Mouse (Mus musculus): ENCODE results near the gene Dact3. TPM values are rescaled to one million over a fixed set of nuclear protein-coding genes. Genes with fewer than 3 reads are reported as not detected.

Dact3 gene
- total RNA-seq, 1 experiment from 2014 or later: 0.99 TPM

DNA sequence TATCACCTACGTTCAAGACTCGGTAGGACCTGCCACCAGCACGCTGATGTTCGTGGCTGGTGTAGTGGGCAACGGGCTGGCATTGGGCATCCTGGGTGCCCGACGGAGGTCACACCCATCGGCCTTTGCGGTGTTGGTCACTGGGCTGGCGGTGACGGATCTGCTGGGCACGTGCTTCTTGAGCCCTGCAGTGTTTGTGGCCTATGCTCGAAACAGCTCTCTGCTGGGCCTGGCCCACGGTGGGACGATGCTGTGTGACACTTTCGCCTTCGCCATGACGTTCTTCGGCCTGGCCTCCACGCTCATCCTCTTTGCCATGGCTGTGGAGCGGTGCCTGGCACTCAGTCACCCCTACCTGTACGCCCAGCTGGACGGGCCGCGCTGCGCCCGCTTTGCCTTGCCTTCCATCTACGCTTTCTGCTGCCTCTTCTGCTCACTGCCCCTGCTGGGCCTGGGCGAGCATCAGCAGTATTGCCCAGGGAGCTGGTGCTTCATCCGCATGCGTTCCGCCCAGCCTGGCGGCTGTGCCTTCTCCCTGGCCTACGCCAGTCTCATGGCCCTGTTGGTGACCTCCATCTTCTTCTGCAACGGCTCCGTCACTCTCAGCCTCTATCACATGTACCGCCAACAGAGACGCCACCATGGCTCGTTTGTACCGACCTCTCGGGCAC is 31.9 kb downstream of the Dact3 start:
- no peak for ATAC-seq (replicated peaks in 1 of 2; ENCODE audit: insufficient read depth in 1 of 2, low FRiP score in 2 of 2, low TSS enrichment in 1 of 2, low read depth in 1 of 2, poor library complexity in 2 of 2, severe bottlenecking in 2 of 2)

- no peak for ATAC-seq (replicated peaks in 1 of 2; ENCODE audit: insufficient read depth in 1 of 2, low FRiP score in 2 of 2, low TSS enrichment in 1 of 2, low read depth in 1 of 2, poor library complexity in 2 of 2, severe bottlenecking in 2 of 2)
These were observed 32.7 kb downstream of the Dact3 start for GRCm38 (mm10) chr7:16907842-16908241.

GRCm38 (mm10) chr7:16908367-16908766 is 33.2 kb downstream of the Dact3 start:
- ATAC-seq (replicated peaks in 1 of 2; ENCODE audit: insufficient read depth in 1 of 2, low FRiP score in 2 of 2, low TSS enrichment in 1 of 2, low read depth in 1 of 2, poor library complexity in 2 of 2, severe bottlenecking in 2 of 2): peak in 1 of 2 experiments; percentile 12; a peak in 2 of 4 replicates

GRCm38 (mm10) chr7:16908859-16909258 is 33.7 kb downstream of the Dact3 start:
- ATAC-seq (replicated peaks in 1 of 2; ENCODE audit: insufficient read depth in 1 of 2, low FRiP score in 2 of 2, low TSS enrichment in 1 of 2, low read depth in 1 of 2, poor library complexity in 2 of 2, severe bottlenecking in 2 of 2): no peak

DNA sequence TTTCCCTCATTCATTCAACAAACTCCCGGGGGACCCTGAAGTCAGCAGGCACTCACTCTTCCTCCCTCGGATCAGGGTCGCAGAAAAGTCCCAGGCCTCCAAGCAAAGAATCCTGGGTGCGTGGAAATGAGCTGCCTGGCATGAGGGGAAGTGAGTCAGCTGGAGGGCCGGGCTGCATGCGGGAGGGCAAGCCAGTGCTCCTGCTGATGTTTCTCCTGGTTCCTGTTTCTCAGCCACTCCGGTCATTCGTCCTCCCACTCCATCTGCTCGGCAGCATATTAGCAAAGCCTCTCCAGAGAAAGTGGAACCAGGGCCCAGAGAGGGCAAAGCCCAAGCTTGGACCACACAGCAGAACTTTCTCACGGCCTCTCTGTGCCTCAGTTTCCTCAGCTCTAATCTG is 34.8 kb downstream of the Dact3 start:
- ATAC-seq (replicated peaks in 1 of 2; ENCODE audit: insufficient read depth in 1 of 2, low FRiP score in 2 of 2, low TSS enrichment in 1 of 2, low read depth in 1 of 2, poor library complexity in 2 of 2, severe bottlenecking in 2 of 2): peak; percentile 48 to 61

- ATAC-seq (replicated peaks in 1 of 2; ENCODE audit: insufficient read depth in 1 of 2, low FRiP score in 2 of 2, low TSS enrichment in 1 of 2, low read depth in 1 of 2, poor library complexity in 2 of 2, severe bottlenecking in 2 of 2): no peak
These were observed 36.8 kb downstream of the Dact3 start for GRCm38 (mm10) chr7:16911904-16912303.

DNA sequence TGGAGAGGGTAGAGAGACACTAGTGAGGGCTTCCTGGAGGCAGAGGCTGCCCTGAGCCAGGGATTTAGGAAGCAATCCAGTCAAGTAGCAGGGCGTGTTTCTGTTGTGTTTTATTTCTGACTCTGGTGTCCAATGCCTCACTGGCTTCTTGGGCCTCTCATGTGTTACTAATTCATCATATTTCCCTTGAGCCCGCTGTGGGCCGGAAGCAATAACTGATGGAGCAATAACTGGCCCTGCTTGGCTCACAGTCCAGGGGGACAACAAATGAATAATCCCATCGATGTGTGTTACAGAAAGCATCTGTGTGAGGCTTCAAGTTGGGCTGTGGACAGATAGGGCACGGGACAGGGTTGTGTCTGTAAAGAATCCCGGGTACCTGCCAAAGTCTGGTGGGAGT is 37.2 kb downstream of the Dact3 start:
- no peak for ATAC-seq (replicated peaks in 1 of 2; ENCODE audit: insufficient read depth in 1 of 2, low FRiP score in 2 of 2, low TSS enrichment in 1 of 2, low read depth in 1 of 2, poor library complexity in 2 of 2, severe bottlenecking in 2 of 2)

DNA sequence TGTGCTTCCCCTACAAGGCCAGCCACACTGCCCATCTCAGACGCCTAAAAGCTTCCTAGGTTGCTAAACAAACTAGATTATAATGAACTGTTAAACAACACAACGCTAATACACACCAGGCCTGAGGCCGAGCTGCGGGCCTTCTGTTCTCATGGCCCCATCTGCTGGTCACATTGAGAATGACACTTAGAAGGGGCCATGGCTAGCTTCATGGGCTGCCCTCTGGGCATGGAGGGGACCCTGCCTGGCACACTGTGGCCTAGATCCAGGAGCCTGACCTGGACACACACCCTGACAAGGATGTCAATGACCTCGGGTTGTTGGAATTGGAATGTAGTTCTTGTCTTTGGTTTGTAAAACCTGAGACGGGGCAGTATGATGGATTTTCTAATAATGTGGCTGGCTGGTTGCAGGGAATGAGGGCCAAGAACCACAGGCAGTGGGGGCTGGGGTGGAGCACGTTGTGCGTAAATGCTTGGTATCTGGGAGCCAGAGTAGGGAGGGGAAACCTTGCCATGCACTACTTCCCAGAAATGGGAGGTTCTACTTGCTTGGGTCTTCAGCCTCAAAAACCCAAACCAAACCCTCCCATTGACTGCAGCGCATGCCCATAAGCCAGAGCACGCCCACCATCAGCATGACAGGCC is 38.8 kb downstream of the Dact3 start:
- ATAC-seq (replicated peaks in 1 of 2; ENCODE audit: insufficient read depth in 1 of 2, low FRiP score in 2 of 2, low TSS enrichment in 1 of 2, low read depth in 1 of 2, poor library complexity in 2 of 2, severe bottlenecking in 2 of 2): peak; percentile 74

DNA sequence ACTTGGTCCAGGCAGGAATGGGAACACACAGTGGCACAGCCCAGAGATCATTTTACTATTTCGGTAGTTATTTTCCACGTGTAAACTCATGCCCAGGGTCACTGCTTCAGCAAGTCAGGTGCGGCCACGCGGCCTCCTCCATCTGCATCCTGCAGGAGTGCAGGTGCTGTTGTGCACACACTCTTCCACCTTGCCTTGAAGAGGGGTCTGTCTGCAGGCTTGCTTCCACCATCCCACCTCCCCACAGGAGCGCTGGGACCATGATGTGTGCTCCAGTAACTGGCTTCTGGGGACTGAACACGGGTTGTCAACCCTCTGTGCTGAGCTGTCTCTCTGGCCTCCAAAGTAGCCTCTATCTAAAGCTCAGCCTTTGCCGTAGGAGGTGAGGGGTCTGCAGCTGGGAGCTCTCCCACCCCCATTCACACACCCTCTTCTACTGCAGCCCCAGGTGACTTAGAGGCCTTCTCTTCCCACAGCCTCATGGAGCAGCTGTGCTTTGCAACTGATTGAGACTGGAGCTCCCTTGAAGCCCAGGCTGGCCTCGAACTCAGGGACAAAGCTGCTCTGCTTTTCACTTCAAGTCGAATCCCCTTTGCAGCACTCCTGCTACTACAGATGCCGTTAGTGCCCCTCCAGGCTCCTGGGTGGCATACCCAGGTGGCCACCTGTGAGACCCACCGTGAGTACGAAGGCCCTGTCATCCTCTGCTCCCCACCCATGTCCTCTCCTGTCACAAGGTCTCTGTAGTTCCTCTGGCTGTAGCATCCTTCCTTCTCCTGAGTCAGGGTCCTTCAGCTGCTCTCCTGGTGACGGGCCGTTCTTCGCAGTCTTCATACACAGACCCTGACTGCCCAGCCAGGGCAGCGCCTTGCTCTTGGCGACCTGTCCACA is 39.6 kb downstream of the Dact3 start:
- ATAC-seq (replicated peaks in 1 of 2; ENCODE audit: insufficient read depth in 1 of 2, low FRiP score in 2 of 2, low TSS enrichment in 1 of 2, low read depth in 1 of 2, poor library complexity in 2 of 2, severe bottlenecking in 2 of 2): no peak

GRCm38 (mm10) chr7:16915461-16916340 is 40.6 kb downstream of the Dact3 start:
- ATAC-seq (replicated peaks in 1 of 2; ENCODE audit: insufficient read depth in 1 of 2, low FRiP score in 2 of 2, low TSS enrichment in 1 of 2, low read depth in 1 of 2, poor library complexity in 2 of 2, severe bottlenecking in 2 of 2): no peak

DNA sequence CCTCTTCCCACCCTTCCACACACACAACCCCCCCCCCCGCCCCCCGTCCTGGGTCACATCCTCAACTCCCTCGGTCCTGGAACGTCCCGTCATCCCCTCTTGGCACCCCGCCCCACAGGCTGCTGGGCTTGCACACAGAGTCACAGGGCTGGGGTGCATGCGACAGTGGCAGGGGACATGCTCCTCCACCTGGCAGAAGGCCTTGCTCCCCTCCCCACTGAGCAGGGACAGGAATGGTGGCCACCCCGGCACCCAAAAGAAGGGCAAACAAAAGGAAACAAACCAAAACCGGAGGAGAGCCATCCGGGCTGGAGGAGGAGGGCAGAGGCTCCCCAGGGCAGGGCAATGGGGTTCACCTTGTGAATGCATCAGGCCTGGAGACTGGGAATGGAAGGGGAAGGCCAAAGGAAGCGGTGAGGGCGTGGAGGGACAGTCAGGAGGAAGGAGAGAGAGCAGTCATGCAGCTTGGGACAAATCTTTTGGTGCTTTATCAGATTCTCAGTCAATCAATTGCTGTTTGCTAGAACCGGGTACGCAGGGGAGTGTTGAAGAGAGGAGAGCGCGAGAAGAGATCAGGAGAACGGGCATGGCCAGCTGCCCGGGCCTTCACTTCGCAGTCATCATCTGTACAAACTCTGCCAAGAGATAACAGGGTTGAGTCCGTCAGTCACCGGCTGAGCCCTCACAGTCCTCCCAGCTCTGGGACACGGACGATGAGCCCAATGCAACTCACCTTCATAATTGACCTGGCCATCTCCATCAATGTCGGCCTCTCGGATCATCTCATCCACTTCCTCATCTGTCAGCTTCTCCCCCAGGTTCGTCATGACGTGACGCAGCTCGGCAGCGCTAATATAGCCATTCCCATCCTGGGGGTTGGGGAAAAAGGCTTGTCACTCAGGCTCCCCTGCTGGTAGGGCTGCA is 41.5 kb downstream of the Dact3 start:
- ATAC-seq (replicated peaks in 1 of 2; ENCODE audit: insufficient read depth in 1 of 2, low FRiP score in 2 of 2, low TSS enrichment in 1 of 2, low read depth in 1 of 2, poor library complexity in 2 of 2, severe bottlenecking in 2 of 2): no peak

DNA sequence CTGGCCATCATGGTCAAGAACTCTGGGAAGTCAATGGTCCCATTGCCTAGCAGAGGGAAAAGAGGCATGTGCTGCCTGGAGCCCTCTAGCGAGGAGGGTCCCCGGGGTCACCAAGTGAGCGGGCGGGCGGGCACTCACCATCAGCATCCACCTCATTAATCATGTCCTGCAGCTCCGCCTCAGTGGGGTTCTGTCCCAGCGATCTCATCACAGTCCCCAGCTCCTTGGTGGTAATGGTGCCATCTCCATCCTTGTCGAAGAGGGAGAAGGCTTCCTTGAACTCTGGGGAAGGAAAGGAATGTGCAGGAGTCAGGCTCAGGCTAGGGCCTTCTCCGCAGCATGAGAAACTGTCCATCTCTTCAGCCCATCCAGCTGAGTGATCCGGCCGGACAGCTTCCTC is 42.3 kb downstream of the Dact3 start:
- ATAC-seq (replicated peaks in 1 of 2; ENCODE audit: insufficient read depth in 1 of 2, low FRiP score in 2 of 2, low TSS enrichment in 1 of 2, low read depth in 1 of 2, poor library complexity in 2 of 2, severe bottlenecking in 2 of 2): no peak

GRCm38 (mm10) chr7:16918014-16918413 is 42.9 kb downstream of the Dact3 start:
- no peak for ATAC-seq (replicated peaks in 1 of 2; ENCODE audit: insufficient read depth in 1 of 2, low FRiP score in 2 of 2, low TSS enrichment in 1 of 2, low read depth in 1 of 2, poor library complexity in 2 of 2, severe bottlenecking in 2 of 2)

- ATAC-seq (replicated peaks in 1 of 2; ENCODE audit: insufficient read depth in 1 of 2, low FRiP score in 2 of 2, low TSS enrichment in 1 of 2, low read depth in 1 of 2, poor library complexity in 2 of 2, severe bottlenecking in 2 of 2): no peak
These were observed 43.6 kb downstream of the Dact3 start for GRCm38 (mm10) chr7:16918670-16919069.

- ATAC-seq (replicated peaks in 1 of 2; ENCODE audit: insufficient read depth in 1 of 2, low FRiP score in 2 of 2, low TSS enrichment in 1 of 2, low read depth in 1 of 2, poor library complexity in 2 of 2, severe bottlenecking in 2 of 2): no peak
These were observed 44.5 kb downstream of the Dact3 start for GRCm38 (mm10) chr7:16919395-16920149.

DNA sequence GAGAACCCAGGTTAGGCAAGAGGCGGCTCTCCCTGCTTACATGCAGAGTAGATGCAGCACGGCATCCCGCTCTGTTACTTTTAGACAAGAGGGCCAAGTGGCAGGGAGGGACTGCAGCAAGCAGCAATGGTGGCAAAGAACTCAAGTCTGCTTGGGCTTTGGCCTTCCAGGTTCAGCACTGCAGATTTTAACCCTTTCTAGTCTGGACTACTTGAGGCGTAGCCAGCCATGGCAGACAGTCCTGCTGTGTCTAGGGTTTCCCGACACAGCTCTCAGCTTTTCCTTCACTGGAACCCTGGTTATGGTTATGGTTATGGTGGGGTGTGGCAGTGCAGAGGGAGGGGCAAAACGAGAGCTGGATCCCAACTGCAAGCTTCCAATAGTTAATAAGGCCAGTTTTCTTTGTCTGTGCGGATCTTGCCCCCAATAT is 45.0 kb downstream of the Dact3 start:
- no peak for ATAC-seq (replicated peaks in 1 of 2; ENCODE audit: insufficient read depth in 1 of 2, low FRiP score in 2 of 2, low TSS enrichment in 1 of 2, low read depth in 1 of 2, poor library complexity in 2 of 2, severe bottlenecking in 2 of 2)
